Mouse (Mus musculus) common myeloid progenitor, adult 5-6 weeks (primary cell): ENCODE data around the gene Tspan4. TPM values are rescaled to one million over a fixed set of nuclear protein-coding genes. Genes with fewer than 3 reads are reported as not detected.

ENCODE experiments used
- ATAC-seq: replicated peaks from 2 replicates; pipeline ENCODE4 v1.8.0; 2016; ENCODE audit warnings: low read depth, mild to moderate bottlenecking, moderate TSS enrichment, inconsistent platforms; ENCODE audit not compliant: poor library complexity, severe bottlenecking
- total RNA-seq: library from RNA; stranded (forward); fragments of 200-1000, 187-1606 nt; gene quantifications from 2 replicates; pipeline ENCODE4 v1.2.3, GENCODE M21; 2017

Gene Tspan4
- 50.3 and 53.3 TPM in 2 replicates for total RNA-seq

- peak; percentile 47 for ATAC-seq
Observed at GRCm38 (mm10) chr7:141475011-141475804, at the start of gene Tspan4, which contains the start of gene Polr2l. Tspan4 (plus strand) TSS chr7:141475240. Polr2l (minus strand) TSS chr7:141475132.

DNA sequence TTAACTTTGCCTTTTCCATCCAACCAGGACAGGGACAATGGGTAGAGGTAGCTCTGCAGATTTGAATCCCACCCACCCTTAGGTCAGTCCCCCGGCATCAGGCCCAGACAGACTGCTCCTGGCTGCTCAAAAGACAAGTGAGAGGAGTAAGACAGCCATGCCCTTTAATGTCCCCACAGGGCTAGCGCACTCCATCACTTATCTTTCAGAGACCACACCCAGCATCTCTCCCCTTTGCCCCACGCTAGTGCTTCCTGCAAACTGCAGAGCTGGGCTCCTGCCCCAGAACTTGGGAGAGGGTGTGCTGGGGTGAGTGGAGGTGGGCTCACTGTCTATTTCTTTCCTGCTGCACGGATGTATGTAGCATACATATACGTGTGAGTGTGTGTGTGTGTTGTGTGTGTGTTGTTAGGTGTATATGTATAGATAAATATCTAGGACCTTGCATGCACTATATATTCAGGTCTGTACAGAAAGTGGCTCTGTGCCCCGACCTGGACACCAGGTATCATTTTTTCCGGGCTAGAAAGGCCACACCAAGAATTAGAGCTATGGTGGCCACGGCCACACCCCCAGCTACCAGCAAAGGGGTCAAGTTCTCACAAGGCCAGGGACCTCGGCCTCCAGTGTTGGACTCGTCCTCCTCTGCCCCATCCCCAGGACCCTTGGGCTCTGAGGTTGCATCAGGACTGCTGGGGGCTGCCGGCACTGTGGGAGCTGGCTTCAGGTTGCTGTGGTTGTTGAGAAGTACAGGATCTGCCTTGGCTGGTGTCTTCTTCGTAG, 47.9 kb upstream of the Tspan4 start:
- ATAC-seq: no peak

DNA sequence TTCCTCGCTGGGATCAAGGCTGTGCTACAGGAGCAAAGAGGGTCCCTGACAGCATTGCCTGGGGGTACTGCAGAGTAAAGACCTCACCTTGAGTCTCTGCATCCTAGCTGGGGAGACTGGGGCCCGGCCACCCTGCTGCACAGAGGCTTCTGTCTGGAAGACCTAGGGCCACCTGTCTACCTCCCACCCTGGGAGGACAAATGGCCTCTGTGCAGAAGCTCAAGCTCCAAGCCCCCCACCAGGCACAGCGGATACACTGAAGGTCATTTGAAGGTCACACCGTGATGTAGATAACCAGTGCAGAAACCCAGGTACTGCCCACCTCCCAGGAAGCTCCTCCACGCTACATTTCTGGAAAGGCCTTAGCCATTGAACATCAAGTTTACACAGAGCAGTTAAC, 46.3 kb upstream of the Tspan4 start:
- ATAC-seq: no peak

- no peak for ATAC-seq
Observed at GRCm38 (mm10) chr7:141429310-141429709, 45.7 kb upstream of the Tspan4 start, which contains the start of gene Cend1. Cend1 (minus strand) TSS chr7:141429491.

GRCm38 (mm10) chr7:141429840-141430584, 45.0 kb upstream of the Tspan4 start:
- ATAC-seq: no peak

DNA sequence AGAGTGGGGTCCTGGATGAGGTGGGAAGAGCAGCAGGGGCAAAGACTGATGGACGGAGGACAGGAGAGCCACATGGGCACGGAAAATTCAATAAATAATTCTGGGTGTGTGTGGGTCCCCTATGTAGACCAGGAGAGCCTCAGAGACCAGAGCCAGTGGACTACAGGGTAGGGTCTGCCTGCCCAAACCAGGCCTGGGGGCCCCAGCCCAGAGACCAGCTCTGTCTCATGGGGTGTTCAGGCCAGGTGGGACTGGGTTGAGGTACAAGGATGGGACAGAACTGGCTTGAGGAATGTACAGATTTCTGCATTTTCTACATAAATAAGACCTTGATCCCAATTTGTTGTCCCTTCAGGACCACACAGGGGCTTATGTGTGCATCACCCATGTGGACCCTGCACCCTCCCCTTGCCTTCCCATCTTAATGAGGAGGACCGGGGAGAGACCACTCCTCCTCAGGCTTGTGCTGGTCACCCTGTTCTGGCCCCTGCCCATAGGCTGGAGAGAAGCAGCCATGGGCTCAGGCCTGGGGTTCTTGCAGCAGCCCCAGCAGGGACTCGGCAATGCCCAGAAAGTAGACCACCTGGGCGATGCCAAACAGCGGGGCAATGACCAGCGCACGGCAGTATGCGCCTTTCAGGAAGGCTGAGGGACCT, 44.3 kb upstream of the Tspan4 start:
- ATAC-seq: no peak

DNA sequence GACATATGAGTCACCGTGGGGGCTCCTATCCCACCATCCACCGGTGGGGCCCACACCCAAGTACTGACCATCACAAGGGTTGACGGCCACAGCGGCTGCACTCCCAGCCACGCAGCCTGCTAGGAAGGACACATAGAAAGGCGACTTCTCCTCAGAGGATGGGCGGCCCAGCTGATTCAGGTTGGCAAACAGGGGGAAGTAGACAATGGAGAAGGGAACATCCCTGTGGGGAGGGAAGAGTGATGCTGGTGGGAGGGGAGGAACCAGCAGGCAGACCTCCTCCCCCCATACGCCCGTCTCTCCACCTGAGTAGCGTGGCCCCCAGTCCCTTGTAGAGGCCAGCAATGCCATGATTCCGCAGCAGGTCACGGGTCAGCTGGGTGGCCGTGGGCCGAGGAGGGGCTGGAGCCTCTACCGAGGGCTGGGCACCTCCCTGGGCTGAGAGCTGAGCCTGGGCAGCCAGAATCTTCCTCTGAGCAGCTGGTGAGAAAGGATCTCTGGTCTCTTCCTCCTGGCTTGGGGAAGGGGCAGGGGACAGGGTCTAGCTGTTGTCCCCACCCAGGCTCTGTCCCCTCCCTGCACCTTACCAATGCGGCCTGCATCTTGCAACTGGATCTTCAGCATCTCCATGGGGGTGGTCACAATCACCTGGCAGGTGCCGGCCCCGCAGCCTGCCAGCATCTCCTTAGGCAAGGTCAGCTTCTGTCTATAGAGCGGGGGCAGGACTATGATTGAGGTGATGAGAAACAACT, 43.4 kb upstream of the Tspan4 start:
- no peak for ATAC-seq

- no peak for ATAC-seq
Observed at GRCm38 (mm10) chr7:141432186-141432611, 42.8 kb upstream of the Tspan4 start.

GRCm38 (mm10) chr7:141432741-141433516, 42.1 kb upstream of the Tspan4 start:
- ATAC-seq: no peak

GRCm38 (mm10) chr7:141433517-141434400, 41.3 kb upstream of the Tspan4 start:
- no peak for ATAC-seq

- ATAC-seq: no peak
Observed at GRCm38 (mm10) chr7:141434464-141434863, 40.6 kb upstream of the Tspan4 start.

DNA sequence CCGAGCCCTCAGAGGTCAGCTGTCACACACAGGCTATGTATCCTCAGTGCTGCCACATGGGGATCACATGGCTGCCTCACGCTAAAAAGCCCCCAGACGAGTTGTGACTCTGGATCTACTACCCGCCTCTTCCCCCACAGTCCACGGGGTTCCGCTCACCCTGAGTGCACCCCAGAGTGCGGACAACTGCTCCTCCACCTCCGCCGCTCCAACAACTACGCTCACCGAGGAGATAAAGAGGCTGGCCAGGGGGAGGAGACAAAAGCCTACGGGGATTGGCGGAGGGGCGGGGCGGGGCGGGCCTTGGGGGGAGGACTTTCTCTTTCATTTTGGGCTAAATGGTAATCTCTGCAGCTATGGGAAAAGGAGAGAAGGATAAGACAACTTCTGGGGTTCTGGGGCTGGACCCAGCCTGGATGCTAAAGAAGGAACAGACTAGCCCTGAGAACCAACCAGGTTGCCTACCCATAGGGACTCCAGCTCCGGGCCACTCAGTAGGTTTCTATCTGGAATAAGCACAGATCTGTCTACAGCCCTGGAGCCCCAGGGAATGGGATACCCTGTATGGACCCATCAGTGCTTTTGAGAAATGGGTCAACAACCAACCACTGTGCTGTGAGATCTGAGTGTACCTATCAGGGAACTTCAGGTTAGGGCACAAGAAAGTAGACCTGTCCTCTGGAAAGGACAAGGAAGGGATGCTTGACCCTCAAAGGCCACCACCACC, 39.7 kb upstream of the Tspan4 start:
- peak; percentile 74 for ATAC-seq

DNA sequence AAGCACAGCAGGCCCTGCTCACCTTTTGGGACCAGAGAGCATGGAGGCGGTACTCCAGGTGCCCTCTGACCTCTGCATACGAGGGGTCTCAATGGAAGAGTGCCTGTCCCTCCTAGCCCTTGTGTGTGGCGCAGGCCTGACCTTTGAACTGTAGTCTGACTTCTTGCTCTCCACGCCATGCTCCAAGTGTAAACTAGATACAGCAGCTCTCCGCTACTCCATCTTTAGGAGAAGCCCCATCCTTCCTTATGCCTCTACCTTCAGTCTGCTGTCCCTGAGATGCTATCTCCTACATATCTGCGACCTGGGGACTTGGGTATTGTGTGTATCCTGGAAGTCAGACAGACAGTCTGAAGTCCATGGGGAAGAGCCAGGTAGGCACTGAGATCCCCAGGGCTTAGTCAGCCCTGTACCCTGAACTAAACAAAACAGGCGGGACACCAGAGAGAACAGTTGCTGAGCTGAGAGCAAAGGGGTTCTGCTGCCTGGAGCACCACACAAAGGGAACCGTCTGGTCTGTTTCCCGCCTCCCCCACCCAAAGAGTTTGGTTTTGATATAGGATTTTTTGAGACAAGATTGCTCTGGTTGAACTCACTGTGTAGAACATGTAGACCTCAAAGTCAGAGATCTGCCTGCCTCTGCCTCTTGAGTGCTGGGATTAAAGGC, 39.1 kb upstream of the Tspan4 start:
- no peak for ATAC-seq

DNA sequence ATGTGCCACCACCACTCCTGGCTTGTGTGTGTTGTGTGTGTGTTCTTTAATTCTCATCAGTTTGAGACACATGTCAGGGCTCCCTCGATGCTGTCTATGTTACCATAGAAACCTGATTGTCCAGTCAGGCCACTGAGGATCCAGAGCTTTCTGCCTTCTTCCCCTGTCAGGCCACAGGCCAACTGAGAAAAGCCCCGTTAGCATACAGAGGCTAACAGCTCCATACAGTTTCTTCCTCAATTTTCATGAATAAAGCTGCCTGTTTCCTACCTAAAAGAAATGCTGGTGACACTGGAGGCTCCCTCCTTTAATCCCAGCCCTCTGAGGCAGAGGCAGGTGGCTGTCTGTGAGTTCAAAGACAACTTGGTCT, 38.5 kb upstream of the Tspan4 start:
- no peak for ATAC-seq

DNA sequence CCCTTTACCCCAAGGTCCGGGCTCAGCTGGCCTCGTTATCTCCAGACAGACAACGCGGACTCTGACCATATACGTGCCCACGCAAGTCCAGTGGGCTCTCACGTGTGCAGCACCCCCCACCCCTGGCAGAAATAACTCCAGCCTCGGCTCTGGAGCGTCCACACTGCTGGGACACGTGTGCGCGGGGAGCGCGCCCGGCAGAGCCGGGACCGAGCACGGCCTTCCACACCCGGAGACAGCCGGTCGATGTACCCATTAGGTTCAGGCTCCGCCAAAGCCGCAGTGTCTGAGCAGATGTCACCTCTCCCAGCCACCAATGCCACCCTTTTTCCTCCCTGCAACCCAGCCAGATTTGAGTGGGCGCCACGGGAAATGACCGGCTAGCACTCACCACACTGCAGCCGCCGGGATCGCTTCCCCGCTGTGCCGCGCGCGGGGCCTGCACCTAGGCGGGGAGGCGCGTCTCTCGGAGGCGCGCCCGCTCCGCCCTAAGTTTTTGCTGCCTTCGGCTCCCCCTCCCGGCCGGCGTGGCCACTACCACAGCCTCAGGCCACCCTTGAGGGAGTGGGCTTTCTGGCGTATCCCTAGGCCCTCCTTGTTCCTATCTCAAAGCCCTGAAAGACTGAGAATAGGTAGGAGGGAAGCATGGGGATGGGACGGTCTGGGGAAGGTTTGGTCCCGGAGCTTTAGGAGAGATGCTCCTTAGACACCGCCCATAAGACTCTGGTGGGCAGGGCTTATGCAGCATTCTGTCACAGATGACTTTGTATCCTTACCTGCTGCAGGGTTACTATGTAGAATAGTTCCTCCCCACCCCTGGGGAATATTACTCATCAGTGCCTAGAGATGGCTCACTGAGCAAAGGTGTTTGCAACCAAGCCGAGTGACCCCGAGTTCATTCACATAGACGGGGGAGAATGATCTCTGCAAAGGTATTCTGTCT, 37.6 kb upstream of the Tspan4 start, which contains the start of gene Slc25a22:
Gene Slc25a22, minus strand, starts transcription at position 715 of the 943 bp plus-strand sequence.
- peak; percentile 68 for ATAC-seq
